Mouse (Mus musculus) spleen, embryonic (tissue): ENCODE results near the gene Tmem62.
"Not testable (repeated sequence)": the region's sequence is repeated elsewhere in the genome, so short reads cannot be mapped to it uniquely, and the experiment has no call there.

Experiments
- CTCF ChIA-PET: fragments of 350-600 bp; sonication (Branson Sonifier 250); formaldehyde crosslinking; loops from one replicate; lab custom pipeline; 2022; lab: Charles Lee

Gene Tmem62

GRCm38 (mm10) chr2:120976990-120977925, at the start of gene Tmem62:
Gene Tmem62, plus strand, starts transcription at chr2:120977017.
- CTCF ChIA-PET: interaction anchor here (0.7 kb wide), 1 partner anchor 35 kb away, joined by 3 read pairs; no protein-coding TSS in a partner anchor

GRCm38 (mm10) chr2:120933038-120933437, 43.8 kb upstream of the Tmem62 start:
- CTCF ChIA-PET: no interaction called here

DNA sequence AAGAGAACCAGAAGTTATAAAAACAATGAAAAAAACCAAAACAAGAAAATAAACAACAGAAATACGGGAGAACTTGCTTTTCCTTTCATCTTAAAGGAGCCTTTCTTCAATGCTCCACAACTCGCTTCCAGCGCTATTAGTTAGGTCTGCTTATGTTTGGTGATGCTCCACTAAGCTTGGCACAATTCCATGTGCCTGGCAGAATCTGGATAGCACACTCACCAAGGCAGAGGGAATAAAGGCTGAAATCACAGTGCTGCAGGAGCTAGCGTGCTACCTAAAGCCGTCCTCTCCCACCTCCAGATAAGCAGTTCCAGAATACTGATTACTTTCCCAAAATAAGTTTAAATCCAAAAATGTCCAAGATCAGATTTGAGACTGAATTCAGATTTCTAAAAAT, 25.6 kb upstream of the Tmem62 start:
- CTCF ChIA-PET: no interaction called here

- CTCF ChIA-PET: no interaction called here
These were observed 24.5 kb upstream of the Tmem62 start for GRCm38 (mm10) chr2:120952176-120952938.

GRCm38 (mm10) chr2:120959363-120959762, 17.5 kb upstream of the Tmem62 start:
- CTCF ChIA-PET: interaction anchor here (0.6 kb wide), 1 partner anchor 32 kb away, joined by 6 read pairs; no protein-coding TSS in a partner anchor

DNA sequence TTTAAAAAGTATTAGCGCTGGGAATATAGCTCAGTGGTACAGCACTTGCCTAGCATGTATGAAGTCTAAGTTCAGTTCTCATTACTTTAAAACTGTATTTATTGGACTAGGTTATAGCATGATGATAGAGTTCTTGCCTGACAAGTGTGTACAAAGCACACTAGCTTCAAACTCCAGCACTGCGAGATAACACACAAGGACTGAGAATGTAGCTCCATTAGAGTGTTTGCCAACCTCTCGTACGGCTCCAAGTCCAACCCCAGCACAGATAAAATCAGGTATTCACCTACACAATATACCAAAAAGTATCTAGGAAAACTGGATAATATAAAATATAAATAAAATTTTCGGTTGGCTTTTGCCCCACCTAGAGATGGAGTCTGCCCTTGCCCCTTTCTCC, 17.0 kb upstream of the Tmem62 start:
- CTCF ChIA-PET: interaction anchor here (0.6 kb wide), 1 partner anchor 32 kb away, joined by 6 read pairs; no protein-coding TSS in a partner anchor

DNA sequence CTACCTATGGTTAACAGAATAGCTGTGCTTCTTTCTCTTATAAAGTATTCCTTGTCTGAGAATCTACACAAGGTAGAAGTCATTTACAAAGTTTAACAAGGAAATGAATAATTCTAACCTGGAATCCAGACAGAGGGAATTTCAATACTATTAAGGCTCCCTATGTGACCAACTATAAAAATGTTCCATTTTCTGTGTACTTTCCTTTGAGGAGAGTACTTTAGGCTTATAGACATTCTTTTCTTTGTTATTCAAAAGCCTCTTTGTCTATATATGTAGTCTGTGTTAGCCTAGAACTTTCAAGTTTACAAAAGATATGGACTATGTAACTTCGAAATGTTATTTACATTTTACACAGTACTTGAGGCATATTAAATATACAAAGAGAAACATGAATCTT, 16.6 kb upstream of the Tmem62 start:
- CTCF ChIA-PET: no interaction called here

- CTCF ChIA-PET: no interaction called here
These were observed 13.7 kb upstream of the Tmem62 start for GRCm38 (mm10) chr2:120963110-120963509.

DNA sequence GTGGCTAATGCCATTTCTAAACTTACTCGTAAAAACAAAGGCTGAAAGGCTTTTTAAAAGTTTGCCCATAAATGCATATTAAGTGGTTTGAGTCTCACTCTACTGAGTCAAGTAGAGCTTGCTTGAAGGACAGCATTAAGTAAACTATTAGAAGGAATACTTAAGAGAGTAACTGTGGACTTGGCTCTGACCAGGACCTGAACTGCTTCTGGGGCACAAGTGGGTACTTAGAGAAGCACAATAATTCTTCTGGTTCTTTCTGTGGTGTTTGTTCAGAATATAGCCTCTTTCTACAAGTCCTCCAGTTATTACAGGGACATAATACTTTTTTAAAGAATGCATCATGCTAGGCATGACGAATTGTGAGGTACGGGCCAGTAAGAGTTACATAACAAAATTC, 11.3 kb upstream of the Tmem62 start:
- CTCF ChIA-PET: interaction anchor here (0.5 kb wide), 1 partner anchor 395 kb away, joined by 3 read pairs; no protein-coding TSS in a partner anchor

GRCm38 (mm10) chr2:120970045-120970539, 6.7 kb upstream of the Tmem62 start:
- CTCF ChIA-PET: no interaction called here

GRCm38 (mm10) chr2:120970559-120971080, 6.2 kb upstream of the Tmem62 start, which contains the start of gene Ubr1:
Gene Ubr1, minus strand, starts transcription at chr2:120970715.
- CTCF ChIA-PET: interaction anchor here (0.6 kb wide), 1 partner anchor 1269 kb away, joined by 3 read pairs; no protein-coding TSS in a partner anchor

GRCm38 (mm10) chr2:120971766-120972165, 5.1 kb upstream of the Tmem62 start:
- CTCF ChIA-PET: no interaction called here

GRCm38 (mm10) chr2:120972257-120972656, 4.6 kb upstream of the Tmem62 start:
- CTCF ChIA-PET: not testable (repeated sequence)

DNA sequence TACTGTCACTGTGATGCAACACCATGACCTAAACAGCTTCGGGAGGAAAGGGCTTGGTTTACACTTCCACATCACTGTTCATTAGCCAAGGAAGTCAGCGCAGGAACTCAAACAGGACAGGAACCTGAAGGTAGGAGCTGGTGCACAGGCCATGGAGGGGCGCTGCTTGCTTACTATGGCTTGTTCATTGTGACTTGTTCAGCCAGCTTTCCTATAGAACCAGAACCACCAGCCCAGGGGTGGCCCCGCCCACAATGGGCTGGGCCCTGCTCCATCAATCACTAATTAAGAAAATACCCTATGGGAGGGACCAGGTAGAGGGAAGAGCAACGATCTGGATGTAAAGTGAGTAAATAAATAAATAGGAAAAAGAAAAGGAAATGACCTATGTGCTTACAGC, 3.9 kb upstream of the Tmem62 start:
- CTCF ChIA-PET: no interaction called here

DNA sequence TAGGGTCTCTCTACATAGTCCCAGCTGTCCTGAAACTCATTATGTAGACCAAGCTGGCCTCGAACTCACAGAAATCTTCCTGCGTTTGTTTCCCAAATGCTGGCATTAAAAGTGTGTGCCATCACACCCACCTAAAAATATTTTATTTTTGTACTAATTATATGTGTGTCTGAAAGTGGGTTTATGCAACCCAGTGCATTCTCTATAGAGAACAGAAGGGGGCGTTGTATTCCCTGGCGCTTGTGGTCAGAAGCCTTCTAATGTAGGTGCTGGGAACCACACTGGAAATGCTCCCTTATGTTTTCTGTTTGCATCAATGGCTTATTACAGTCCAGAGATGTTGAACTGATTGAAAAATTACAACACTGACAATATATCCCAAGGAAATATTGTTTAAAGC, 509 bp upstream of the Tmem62 start:
- CTCF ChIA-PET: no interaction called here

- CTCF ChIA-PET: interaction anchor here (0.7 kb wide), 1 partner anchor 35 kb away, joined by 3 read pairs; no protein-coding TSS in a partner anchor
These were observed 1.3 kb downstream of the Tmem62 start for GRCm38 (mm10) chr2:120977926-120978692.

GRCm38 (mm10) chr2:120978693-120979037, 1.8 kb downstream of the Tmem62 start:
- CTCF ChIA-PET: no interaction called here

DNA sequence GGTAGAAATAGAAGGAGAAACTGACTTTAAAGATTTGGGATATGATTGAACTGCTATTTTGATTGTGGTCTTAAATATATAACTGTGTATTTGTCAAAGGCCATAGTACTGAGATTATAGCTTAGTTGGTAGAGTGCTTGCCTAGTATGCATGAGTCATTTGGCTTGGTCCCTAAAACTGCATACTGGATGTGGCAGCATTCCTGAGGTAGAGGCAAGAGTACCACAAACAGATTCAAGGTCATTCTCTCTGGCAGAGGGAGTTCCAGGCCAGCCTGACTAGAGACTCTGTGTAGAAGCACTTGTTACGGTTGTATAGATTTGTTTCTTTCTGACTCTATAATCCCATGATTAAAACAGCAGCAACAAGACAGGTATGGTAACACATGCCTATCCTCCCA, 3.0 kb downstream of the Tmem62 start:
- CTCF ChIA-PET: no interaction called here

- CTCF ChIA-PET: no interaction called here
These were observed 4.0 kb downstream of the Tmem62 start for GRCm38 (mm10) chr2:120980861-120981260.

DNA sequence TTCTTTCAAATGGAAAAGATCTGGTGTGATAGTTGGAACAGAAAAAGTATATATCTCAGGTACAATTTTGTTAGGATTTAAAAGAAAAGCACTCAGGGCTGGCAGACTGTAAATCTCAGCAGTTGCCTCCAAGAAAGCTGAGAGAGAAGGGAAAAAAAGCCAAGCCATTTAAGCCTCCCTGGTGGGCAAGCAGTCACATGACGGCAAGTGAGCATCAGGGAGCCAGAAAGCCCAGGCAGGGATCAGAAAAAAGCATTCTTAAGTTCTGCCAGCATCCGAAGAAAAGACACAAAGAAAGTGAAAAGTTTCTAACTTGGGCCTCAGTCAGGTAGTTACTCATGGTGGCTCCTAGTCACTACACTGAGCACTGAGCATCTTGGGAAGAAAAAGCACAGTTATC, 6.8 kb downstream of the Tmem62 start:
- CTCF ChIA-PET: no interaction called here

DNA sequence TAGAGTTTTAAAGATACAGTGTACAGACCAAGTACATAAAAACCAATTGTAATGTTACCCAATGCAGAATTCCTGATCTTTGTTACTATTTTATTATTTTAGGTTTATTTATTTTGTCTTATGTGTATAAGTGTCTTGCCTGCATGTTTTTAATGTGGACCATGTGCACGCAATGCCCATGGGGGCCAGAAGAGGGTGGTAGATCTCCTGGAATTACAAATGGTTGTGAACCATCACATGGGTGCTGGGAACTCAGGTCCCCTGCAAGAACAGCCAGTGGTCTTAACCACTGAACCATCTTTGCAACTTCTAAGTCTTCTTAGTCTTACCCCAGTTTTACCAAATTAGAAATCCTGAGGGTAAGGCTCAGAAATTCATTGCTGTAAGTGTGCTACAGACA, 8.4 kb downstream of the Tmem62 start:
- CTCF ChIA-PET: no interaction called here
